Mouse (Mus musculus) bone marrow macrophage, adult 2 months (primary cell): ENCODE results near the gene Ccdc85c. TPM values are rescaled to one million over a fixed set of nuclear protein-coding genes. Genes with fewer than 3 reads are reported as not detected.

ENCODE experiments used
- H3K27ac ChIP-seq: 2 replicates; pipeline ENCODE4 v1.5.1; 2012; ENCODE audit warnings: low read depth, low read length; ENCODE audit not compliant: insufficient read depth
- H3K4me1 ChIP-seq: 2 replicates; pipeline ENCODE4 v1.6.1; 2012; ENCODE audit warnings: low read length; ENCODE audit not compliant: control insufficient read depth, insufficient read depth
- H3K4me3 ChIP-seq: 2 replicates; pipeline ENCODE4 v1.5.1; 2012; ENCODE audit warnings: mild to moderate bottlenecking, low read length, moderate library complexity; ENCODE audit not compliant: insufficient read depth
- CTCF ChIP-seq: IDR thresholded peaks from 2 replicates; pipeline ENCODE4 v1.5.1; 2012; ENCODE audit warnings: low read depth, mild to moderate bottlenecking, low read length, moderate library complexity
- POLR2A ChIP-seq: IDR thresholded peaks from 2 replicates; pipeline ENCODE4 v1.6.1; 2012; ENCODE audit warnings: mild to moderate bottlenecking, low read depth, low read length, borderline replicate concordance
- polyA plus RNA-seq: library from polyadenylated mRNA; stranded (reverse); fragments of >200 nt; gene quantifications from 2 replicates; pipeline ENCODE4 v1.2.4, GENCODE M21; 2012; ENCODE audit not compliant: missing spikeins, insufficient read depth, insufficient read length

Gene Ccdc85c
- polyA plus RNA-seq, 1 experiment, result 0.25 TPM

GRCm38 (mm10) chr12:108284455-108285224 is 9.4 kb upstream of the Ccdc85c start:
- no peaks in the 10 kb centered on the region for H3K4me1 ChIP-seq
- no peak overlapping the region for H3K27ac ChIP-seq
- TF ChIP-seq CTCF, result no peak
- TF ChIP-seq POLR2A, result no peak
- no peak overlapping the region for H3K4me3 ChIP-seq

- H3K4me1 ChIP-seq, result no peaks in the 10 kb centered on the region
- TF ChIP-seq POLR2A (no peak), CTCF (no peak)
- no peak overlapping the region for H3K27ac ChIP-seq
- H3K4me3 ChIP-seq, result no peak overlapping the region
Observed at GRCm38 (mm10) chr12:108278221-108278918, 3.1 kb upstream of the Ccdc85c start.

GRCm38 (mm10) chr12:108277341-108277841 is 2.2 kb upstream of the Ccdc85c start:
- TF ChIP-seq POLR2A, result no peak
- no peak for TF ChIP-seq CTCF
- H3K27ac ChIP-seq, result no peak overlapping the region
- H3K4me1 ChIP-seq, result no peaks in the 10 kb centered on the region
- H3K4me3 ChIP-seq, result no peak overlapping the region

GRCm38 (mm10) chr12:108275920-108276822 is 946 bp upstream of the Ccdc85c start:
- H3K4me1 ChIP-seq, result no peaks in the 10 kb centered on the region
- no peak overlapping the region for H3K27ac ChIP-seq
- no peak for TF ChIP-seq POLR2A
- TF ChIP-seq CTCF, result no peak
- H3K4me3 ChIP-seq, result peak overlapping the region; percentile 65

GRCm38 (mm10) chr12:108275508-108275890 is 274 bp upstream of the Ccdc85c start:
- Histone ChIP-seq H3K4me3 (peak overlapping the region; percentile 65), H3K4me1 (no peaks in the 10 kb centered on the region), H3K27ac (no peak overlapping the region)
- TF ChIP-seq CTCF (no peak), POLR2A (no peak)

GRCm38 (mm10) chr12:108274313-108274595 is 971 bp downstream of the Ccdc85c start:
- no peaks in the 10 kb centered on the region for H3K4me1 ChIP-seq

GRCm38 (mm10) chr12:108273466-108274312 is 1.5 kb downstream of the Ccdc85c start:
- Histone ChIP-seq H3K27ac (no peak overlapping the region), H3K4me1 (no peaks in the 10 kb centered on the region), H3K4me3 (no peak overlapping the region; the same call in 1 of the 2 replicates)
- TF ChIP-seq POLR2A (no peak), CTCF (no peak)

More at GRCm38 (mm10) chr12:108274313-108274595, 971 bp downstream of the Ccdc85c start:
- Histone ChIP-seq H3K4me3 (no peak overlapping the region; the same call in 1 of the 2 replicates), H3K27ac (no peak overlapping the region)
- TF ChIP-seq CTCF (no peak), POLR2A (no peak)

- H3K4me3 ChIP-seq, result no peak overlapping the region
- TF ChIP-seq POLR2A, result no peak
- TF ChIP-seq CTCF, result no peak
- no peaks in the 10 kb centered on the region for H3K4me1 ChIP-seq
- no peak overlapping the region for H3K27ac ChIP-seq
Observed at GRCm38 (mm10) chr12:108272143-108272635, 3.0 kb downstream of the Ccdc85c start.

GRCm38 (mm10) chr12:108271351-108272142 is 3.7 kb downstream of the Ccdc85c start:
- H3K4me3 ChIP-seq, result no peak overlapping the region
- no peaks in the 10 kb centered on the region for H3K4me1 ChIP-seq
- TF ChIP-seq POLR2A (no peak), CTCF (no peak)
- H3K27ac ChIP-seq, result no peak overlapping the region
